Mouse (Mus musculus): ENCODE measurements around the gene Adora2a. TPM values are rescaled to one million over a fixed set of nuclear protein-coding genes. Genes with fewer than 3 reads are reported as not detected.
A peak's percentile ranks its signal among the peaks of the same experiment; 100 is the strongest.

The Adora2a gene
- polyA plus RNA-seq, 1 experiment from 2014 or later, result 2.3 TPM

DNA sequence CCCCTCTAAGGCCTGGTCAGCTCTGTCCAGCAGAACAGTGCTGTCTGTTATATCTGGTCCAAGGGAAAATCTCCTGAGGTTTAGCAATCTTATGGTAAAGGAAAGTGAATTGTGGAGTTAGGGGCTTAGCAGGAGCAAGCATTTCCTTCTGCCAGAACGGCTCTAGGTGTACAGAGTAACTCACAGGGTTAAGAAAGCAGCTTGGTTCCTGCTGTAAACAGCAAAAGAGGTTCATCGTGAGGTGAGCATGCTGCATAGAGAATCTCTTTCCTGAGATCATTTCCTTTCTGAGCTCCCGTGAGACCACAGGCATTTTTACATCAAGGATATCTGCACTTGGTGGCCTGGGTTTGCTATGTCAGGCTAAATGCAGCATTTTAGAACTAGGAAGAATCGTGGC is 21.8 kb upstream of the Adora2a start:
- 50% methylated on average over 4 of the region's 4 CpGs for WGBS
- 0 out of 2 replicates have a peak, but pooled peaks have one; percentile 60 for ATAC-seq (ENCODE audit: insufficient number of reproducible peaks, insufficient read depth, low FRiP score, low TSS enrichment)
- no peak overlapping the region for H3K4me3 ChIP-seq
- peaks cover 10% of the 10 kb centered on the region for H3K4me1 ChIP-seq
- H3K4me2 ChIP-seq (replicated peaks), result no peak overlapping the region
- no peak overlapping the region for H3K9ac ChIP-seq
- no peaks in the 10 kb centered on the region for H3K9me3 ChIP-seq
- no peaks in the 10 kb centered on the region for H3K27me3 ChIP-seq
- no peak overlapping the region; the same call in 1 of the 2 replicates for H3K27ac ChIP-seq
- H3K36me3 ChIP-seq, result peaks cover 13% of the 10 kb centered on the region

DNA sequence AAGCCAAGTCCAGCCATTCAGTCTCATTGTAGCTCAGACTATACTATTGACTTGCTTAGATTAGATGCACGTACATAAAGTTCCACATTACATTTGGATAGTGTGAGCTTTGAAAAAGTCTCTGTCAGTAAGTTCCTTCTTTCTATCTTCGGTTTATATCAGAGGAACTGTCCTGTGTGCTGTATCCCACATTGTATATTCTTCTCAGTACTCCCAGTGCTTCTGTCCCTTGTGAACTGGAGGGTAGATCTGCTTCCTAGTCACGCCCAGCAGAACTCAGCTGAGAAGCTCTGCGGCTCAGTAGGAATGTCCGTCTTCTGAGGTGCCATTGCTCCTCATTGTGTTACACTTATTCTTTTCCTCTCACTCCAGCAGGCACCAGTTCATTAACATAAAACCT is 18.1 kb upstream of the Adora2a start:
- 93% methylated on average over 5 of the region's 5 CpGs for WGBS
- H3K27ac ChIP-seq, result no peak overlapping the region

DNA sequence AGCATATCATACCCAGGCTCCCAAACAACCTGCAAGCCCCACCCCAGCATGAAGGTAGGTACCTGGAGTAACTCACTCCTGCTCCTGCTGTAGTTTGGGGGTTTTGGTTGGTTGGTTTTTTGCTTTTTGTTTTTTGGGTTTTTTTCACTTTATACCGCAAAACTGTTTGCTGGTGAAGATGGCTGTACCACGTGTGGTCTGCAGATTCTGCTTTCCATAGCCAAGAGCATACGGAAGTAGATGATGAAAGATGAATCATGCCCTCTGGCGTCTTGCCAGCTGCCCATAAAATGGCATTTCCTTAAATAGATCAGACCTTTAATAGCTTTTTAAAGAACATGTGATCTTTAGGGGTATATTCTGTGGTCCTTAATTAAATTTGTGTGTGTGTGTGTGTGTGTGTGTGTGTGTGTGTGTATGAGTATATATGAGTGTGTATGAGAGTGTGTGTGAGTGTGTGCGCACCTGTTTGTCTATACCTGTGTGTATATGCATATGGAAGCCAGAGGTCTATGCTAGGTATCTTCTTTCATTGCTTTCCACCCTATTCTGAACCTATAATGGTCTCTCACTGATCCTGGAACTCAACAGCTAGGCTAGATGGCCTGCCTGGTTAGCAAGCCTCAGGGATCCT is 16.8 kb upstream of the Adora2a start:
- no peaks in the 10 kb centered on the region for H3K27me3 ChIP-seq
- H3K36me3 ChIP-seq, result peaks cover 30% of the 10 kb centered on the region
- H3K4me2 ChIP-seq (replicated peaks), result no peak overlapping the region
- ATAC-seq (ENCODE audit: insufficient number of reproducible peaks, insufficient read depth, low FRiP score, low TSS enrichment), result no peak
- H3K4me3 ChIP-seq, result no peak overlapping the region
- 80% methylated on average over 5 of the region's 5 CpGs for WGBS
- H3K9ac ChIP-seq, result no peak overlapping the region
- peaks cover 8% of the 10 kb centered on the region for H3K4me1 ChIP-seq
- no peak overlapping the region for H3K27ac ChIP-seq
- no peaks in the 10 kb centered on the region for H3K9me3 ChIP-seq

More for the DNA sequence above, 18.1 kb upstream of the Adora2a start:
- Histone ChIP-seq H3K4me3 (no peak overlapping the region), H3K36me3 (peaks cover 24% of the 10 kb centered on the region), H3K9ac (no peak overlapping the region), H3K4me2 (replicated peaks) (no peak overlapping the region), H3K27me3 (no peaks in the 10 kb centered on the region), H3K9me3 (no peaks in the 10 kb centered on the region), H3K4me1 (peaks cover 10% of the 10 kb centered on the region)
- no peak for ATAC-seq (ENCODE audit: insufficient number of reproducible peaks, insufficient read depth, low FRiP score, low TSS enrichment)

DNA sequence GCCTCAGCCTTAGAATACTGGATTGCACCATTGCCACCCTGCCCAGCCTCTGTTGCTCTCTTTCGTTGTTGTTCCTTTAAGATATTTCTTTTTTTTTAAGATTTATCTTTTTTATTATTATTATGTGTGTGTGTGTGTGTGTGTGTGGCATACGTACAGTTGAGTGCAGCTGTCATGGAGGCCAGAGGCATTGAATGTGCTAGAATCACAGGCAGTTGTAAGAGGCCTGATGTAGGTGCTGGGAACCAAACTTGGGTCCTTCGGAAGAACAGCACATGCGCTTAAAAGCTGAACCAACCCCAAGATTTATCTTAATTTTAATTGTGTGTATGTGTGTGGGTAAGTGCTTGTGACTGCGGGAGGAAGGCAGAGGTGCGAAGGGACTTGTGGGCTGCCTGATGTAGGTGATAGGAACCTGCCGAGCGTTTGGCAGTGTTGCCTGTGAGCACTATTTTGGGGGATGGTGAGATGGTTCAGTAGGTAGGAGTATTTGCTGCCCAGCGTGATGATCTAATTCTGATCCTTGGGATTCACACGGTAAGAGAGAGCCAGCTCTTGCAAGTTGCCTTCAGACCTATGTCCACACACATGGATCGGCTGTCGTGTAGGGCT is 15.4 kb upstream of the Adora2a start:
- Histone ChIP-seq H3K4me1 (0 out of 2 replicates have a peak, but pooled peaks cover 3% of the 10 kb centered on the region), H3K9ac (no peak overlapping the region), H3K4me3 (no peak overlapping the region), H3K9me3 (no peaks in the 10 kb centered on the region), H3K27ac (no peak overlapping the region), H3K36me3 (peaks cover 35% of the 10 kb centered on the region), H3K4me2 (replicated peaks) (no peak overlapping the region), H3K27me3 (no peaks in the 10 kb centered on the region)
- ATAC-seq (ENCODE audit: insufficient number of reproducible peaks, insufficient read depth, low FRiP score, low TSS enrichment), result no peak
- WGBS, result 94% methylated on average over 12 of the region's 12 CpGs

DNA sequence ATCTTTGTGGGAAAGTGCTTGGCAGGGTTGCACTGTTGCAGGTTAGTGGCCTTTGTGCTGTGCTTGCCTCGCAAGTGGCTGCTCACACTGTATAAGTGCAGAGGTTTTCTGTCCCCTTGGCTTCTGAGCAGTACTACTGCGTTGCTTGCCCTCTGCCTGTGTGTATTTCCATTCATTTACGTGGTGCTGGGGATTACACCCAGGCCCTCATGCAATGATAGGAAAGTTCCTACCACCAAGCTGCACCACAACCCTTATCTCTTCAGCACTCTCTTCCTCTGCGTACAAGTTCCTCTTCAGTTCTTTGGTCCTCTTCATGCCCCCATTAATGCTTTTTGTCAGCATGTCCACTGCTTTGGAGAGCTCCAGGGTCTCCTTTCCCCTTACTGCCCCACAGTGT is 14.7 kb upstream of the Adora2a start:
- no peak overlapping the region for H3K9ac ChIP-seq
- 95% methylated on average over 4 of the region's 4 CpGs for WGBS
- no peak overlapping the region for H3K4me3 ChIP-seq
- no peaks in the 10 kb centered on the region for H3K27me3 ChIP-seq
- H3K4me2 ChIP-seq (replicated peaks), result no peak overlapping the region
- H3K36me3 ChIP-seq, result peaks cover 40% of the 10 kb centered on the region
- no peak overlapping the region for H3K27ac ChIP-seq
- ATAC-seq (ENCODE audit: insufficient number of reproducible peaks, insufficient read depth, low FRiP score, low TSS enrichment), result no peak
- H3K9me3 ChIP-seq, result no peaks in the 10 kb centered on the region
- H3K4me1 ChIP-seq, result 0 out of 2 replicates have a peak, but pooled peaks cover 3% of the 10 kb centered on the region

DNA sequence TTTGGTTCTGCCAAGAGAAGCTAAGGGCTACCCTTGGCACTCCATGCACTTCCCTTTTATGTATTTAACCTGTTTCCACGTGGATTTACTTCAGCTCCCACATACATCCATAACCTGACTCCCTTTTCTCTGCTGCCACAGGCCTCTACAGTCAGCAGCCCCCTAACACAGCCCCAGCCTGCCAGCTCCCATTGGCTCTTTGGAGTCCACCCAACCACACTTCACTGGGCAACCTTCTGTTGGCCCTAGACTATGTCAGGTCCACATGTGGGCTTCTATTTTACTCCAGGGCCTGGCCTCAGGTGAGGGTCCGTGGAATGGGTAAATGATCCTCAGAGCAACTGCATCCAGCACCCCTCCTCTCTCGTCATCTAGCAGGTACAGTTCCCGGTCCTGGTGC is 14.1 kb upstream of the Adora2a start:
- 0 out of 2 replicates have a peak, but pooled peaks cover 3% of the 10 kb centered on the region for H3K4me1 ChIP-seq
- H3K27ac ChIP-seq, result no peak overlapping the region
- WGBS, result 93% methylated on average over 4 of the region's 4 CpGs
- no peaks in the 10 kb centered on the region for H3K9me3 ChIP-seq
- H3K4me3 ChIP-seq, result no peak overlapping the region
- H3K9ac ChIP-seq, result no peak overlapping the region
- H3K36me3 ChIP-seq, result peaks cover 46% of the 10 kb centered on the region
- no peak for ATAC-seq (ENCODE audit: insufficient number of reproducible peaks, insufficient read depth, low FRiP score, low TSS enrichment)
- no peak overlapping the region for H3K4me2 ChIP-seq (replicated peaks)
- no peaks in the 10 kb centered on the region for H3K27me3 ChIP-seq

DNA sequence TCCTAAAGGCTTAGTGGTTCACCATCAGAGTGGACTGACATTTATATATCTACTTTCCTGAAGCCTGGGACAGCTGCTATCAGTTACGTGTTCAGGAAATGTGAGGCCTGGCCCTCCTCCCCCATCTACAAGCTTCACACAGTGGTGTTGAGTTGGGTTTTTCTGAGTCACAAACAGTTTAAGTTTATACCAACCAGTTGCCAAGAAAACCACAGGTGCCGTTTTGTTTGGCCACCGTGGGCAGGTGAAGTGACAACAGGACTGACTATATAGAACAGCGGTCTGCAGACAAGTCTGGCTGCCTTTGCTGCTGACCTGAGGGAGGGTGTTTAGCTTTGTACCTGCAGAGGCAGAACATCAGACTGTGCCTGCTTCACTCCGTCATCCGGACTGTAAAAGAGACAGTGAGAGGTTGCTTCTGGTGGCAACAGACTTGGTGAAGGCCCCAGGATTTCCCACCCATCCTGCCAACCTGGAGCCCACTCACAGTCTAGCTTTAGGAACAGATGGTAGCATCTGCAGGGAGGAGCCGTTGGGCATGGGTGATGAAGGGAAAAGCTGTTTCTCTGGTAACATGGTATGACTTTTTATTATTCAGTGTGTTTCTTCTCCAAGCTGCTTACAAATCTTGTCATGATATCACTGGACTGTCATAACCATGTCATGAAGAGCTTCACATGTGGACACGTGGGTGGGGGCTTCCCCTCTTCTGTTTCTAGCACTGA is 13.2 kb upstream of the Adora2a start:
- ATAC-seq (ENCODE audit: insufficient number of reproducible peaks, insufficient read depth, low FRiP score, low TSS enrichment), result no peak
- 87% methylated on average over 8 of the region's 8 CpGs for WGBS
- H3K9me3 ChIP-seq, result no peaks in the 10 kb centered on the region
- no peaks in the 10 kb centered on the region for H3K4me1 ChIP-seq
- no peak overlapping the region for H3K27ac ChIP-seq
- H3K4me2 ChIP-seq (replicated peaks), result no peak overlapping the region
- no peak overlapping the region for H3K4me3 ChIP-seq
- no peak overlapping the region for H3K9ac ChIP-seq
- H3K36me3 ChIP-seq, result peaks cover 55% of the 10 kb centered on the region
- no peaks in the 10 kb centered on the region for H3K27me3 ChIP-seq

DNA sequence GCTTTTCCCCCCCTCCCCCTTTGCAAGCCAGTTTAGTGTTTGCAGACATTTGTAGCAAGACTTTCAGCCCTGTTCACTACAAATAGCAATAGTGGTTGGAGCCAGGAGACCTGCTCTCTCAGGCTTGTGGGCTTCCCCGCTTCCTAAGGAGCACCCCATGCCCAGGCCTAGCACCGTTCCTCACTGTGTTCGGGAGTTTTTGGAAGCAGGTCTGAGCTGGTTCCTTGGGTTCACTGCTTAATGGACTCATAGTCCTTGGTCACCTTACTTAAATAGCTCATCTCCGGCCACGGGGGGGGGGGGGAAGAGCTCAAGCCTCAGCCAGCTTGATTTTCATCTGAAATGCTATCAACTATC is 12.7 kb upstream of the Adora2a start:
- ATAC-seq (ENCODE audit: insufficient number of reproducible peaks, insufficient read depth, low FRiP score, low TSS enrichment), result no peak
- H3K27me3 ChIP-seq, result no peaks in the 10 kb centered on the region
- no peak overlapping the region for H3K4me2 ChIP-seq (replicated peaks)
- no peak overlapping the region for H3K4me3 ChIP-seq
- H3K4me1 ChIP-seq, result no peaks in the 10 kb centered on the region
- H3K9me3 ChIP-seq, result no peaks in the 10 kb centered on the region
- 93% methylated on average over 5 of the region's 5 CpGs for WGBS
- H3K36me3 ChIP-seq, result peaks cover 56% of the 10 kb centered on the region
- no peak overlapping the region for H3K9ac ChIP-seq
- H3K27ac ChIP-seq, result no peak overlapping the region

DNA sequence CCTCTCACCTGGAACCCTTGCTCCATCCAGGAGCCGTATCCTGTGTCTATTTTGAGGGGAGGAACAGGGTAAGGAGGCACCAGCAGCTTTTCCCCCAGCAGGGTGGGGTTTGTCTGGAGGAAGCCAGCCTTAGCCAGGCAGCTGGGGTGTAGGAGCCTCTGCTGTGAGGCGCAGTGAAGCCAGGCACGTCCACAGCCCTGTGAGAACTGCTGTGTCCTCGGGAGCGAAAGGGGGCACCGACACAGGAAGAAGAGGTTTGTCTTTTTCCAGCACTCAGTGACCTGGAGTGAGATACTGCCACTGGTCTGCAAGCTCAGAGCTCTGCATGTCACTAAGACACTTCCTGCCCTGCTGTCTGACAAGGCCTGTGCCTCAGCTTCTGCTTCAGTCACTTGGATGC is 12.3 kb upstream of the Adora2a start:
- no peak overlapping the region for H3K4me3 ChIP-seq
- 76% methylated on average over 6 of the region's 6 CpGs for WGBS
- H3K9ac ChIP-seq, result no peak overlapping the region
- H3K27me3 ChIP-seq, result no peaks in the 10 kb centered on the region
- H3K4me1 ChIP-seq, result no peaks in the 10 kb centered on the region
- no peaks in the 10 kb centered on the region for H3K9me3 ChIP-seq
- no peak overlapping the region for H3K4me2 ChIP-seq (replicated peaks)
- peaks cover 60% of the 10 kb centered on the region for H3K36me3 ChIP-seq
- ATAC-seq (ENCODE audit: insufficient number of reproducible peaks, insufficient read depth, low FRiP score, low TSS enrichment), result no peak
- no peak overlapping the region for H3K27ac ChIP-seq

DNA sequence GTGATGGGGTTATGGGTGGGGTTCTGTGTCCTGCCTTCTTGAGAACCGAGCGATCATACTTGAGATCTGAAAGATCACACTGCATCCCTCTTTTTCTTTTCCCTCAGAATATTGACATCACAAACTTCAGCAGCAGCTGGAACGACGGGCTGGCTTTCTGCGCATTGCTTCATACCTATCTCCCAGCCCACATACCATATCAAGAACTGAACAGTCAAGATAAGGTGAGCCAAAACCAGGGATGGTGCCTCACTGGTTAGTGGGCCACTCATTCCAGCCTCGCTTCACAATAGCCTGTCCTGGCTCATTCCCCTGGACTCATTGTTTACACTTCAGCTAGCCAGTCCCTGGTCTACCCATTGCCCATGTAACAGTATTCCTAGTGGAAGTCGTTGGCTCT is 9.5 kb upstream of the Adora2a start:
- no peaks in the 10 kb centered on the region for H3K9me3 ChIP-seq
- no peak for ATAC-seq (ENCODE audit: insufficient number of reproducible peaks, insufficient read depth, low FRiP score, low TSS enrichment)
- no peak overlapping the region for H3K9ac ChIP-seq
- H3K4me3 ChIP-seq, result no peak overlapping the region
- H3K4me1 ChIP-seq, result no peaks in the 10 kb centered on the region
- H3K27ac ChIP-seq, result no peak overlapping the region
- H3K27me3 ChIP-seq, result no peaks in the 10 kb centered on the region
- 96% methylated on average over 7 of the region's 7 CpGs for WGBS
- H3K4me2 ChIP-seq (replicated peaks), result no peak overlapping the region
- H3K36me3 ChIP-seq, result peaks cover 80% of the 10 kb centered on the region

DNA sequence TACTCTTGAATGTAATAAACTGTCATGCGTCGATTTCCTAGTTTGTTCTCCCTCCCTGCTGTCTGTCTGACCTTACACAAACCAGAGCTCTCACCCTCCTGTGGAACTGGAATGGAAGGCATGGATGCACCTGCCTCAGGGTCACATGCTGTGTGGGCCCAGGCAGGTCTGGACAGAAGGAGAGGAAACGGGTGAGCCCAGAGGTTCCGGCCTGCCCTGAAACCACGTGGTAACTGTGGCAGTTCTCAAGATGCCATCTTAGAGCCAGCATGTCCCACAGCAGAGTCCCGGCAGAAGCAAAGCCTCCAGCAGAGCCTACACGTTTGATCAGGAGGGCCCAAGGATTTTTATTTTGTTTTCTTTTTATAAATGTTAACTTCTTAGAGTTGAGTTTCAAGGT is 4.3 kb upstream of the Adora2a start:
- H3K36me3 ChIP-seq, result peaks cover 58% of the 10 kb centered on the region
- 0 out of 2 replicates have a peak, but pooled peaks cover 3% of the 10 kb centered on the region for H3K4me1 ChIP-seq
- no peak overlapping the region for H3K4me2 ChIP-seq (replicated peaks)
- no peak overlapping the region for H3K27ac ChIP-seq
- 76% methylated on average over 7 of the region's 7 CpGs for WGBS
- peaks cover 15% of the 10 kb centered on the region for H3K27me3 ChIP-seq
- H3K9ac ChIP-seq, result no peak overlapping the region
- ATAC-seq (ENCODE audit: insufficient number of reproducible peaks, insufficient read depth, low FRiP score, low TSS enrichment), result no peak
- no peak overlapping the region for H3K4me3 ChIP-seq
- H3K9me3 ChIP-seq, result no peaks in the 10 kb centered on the region
